Mouse (Mus musculus) limb, embryonic 14.5 days (tissue): ENCODE measurements around the gene Olfr878. TPM values are rescaled to one million over a fixed set of nuclear protein-coding genes. Genes with fewer than 3 reads are reported as not detected.

Experiments
- ATAC-seq: fragments of 200-750 bp; cut with Nextera tagmentation; 2 replicates; pipeline ENCODE4 v1.8.0; 2017; ENCODE audit warnings: low read depth, moderate number of reproducible peaks, moderate TSS enrichment; ENCODE audit not compliant: low FRiP score
- DNase-seq: peaks from one replicate; pipeline ENCODE4 v3.0.0-alpha.2; 2015; ENCODE audit warnings: low spot score
- H3K27ac ChIP-seq: fragments of 300-500 bp; sonication (generic); replicated peaks from 2 replicates; pipeline ENCODE4 v1.5.1; 2014; ENCODE audit warnings: low read depth, mild to moderate bottlenecking, low read length, moderate library complexity, mixed read lengths
- H3K27me3 ChIP-seq: fragments of 300-500 bp; sonication (generic); 2 replicates; pipeline ENCODE4 v1.6.1; 2014; ENCODE audit warnings: low read length, mixed read lengths; ENCODE audit not compliant: control insufficient read depth, insufficient read depth
- H3K36me3 ChIP-seq: fragments of 300-500 bp; sonication (generic); 2 replicates; pipeline ENCODE4 v1.6.1; 2014; ENCODE audit warnings: mild to moderate bottlenecking, low read length, moderate library complexity, mixed read lengths; ENCODE audit not compliant: control insufficient read depth, insufficient read depth
- H3K4me1 ChIP-seq: fragments of 300-500 bp; sonication (generic); 2 replicates; pipeline ENCODE4 v1.6.1; 2014; ENCODE audit warnings: antibody characterized with exemption, low read length, mixed read lengths; ENCODE audit not compliant: control insufficient read depth, insufficient read depth
- H3K4me2 ChIP-seq: fragments of 300-500 bp; sonication (generic); replicated peaks from 2 replicates; pipeline ENCODE4 v1.6.1; 2014; ENCODE audit warnings: low read depth, mild to moderate bottlenecking, low read length, moderate library complexity; ENCODE audit not compliant: severe bottlenecking
- H3K4me3 ChIP-seq: fragments of 300-500 bp; sonication (generic); replicated peaks from 2 replicates; pipeline ENCODE4 v1.5.1; 2014; ENCODE audit warnings: low read length
- H3K9ac ChIP-seq: fragments of 300-500 bp; sonication (generic); 2 replicates; pipeline ENCODE4 v1.6.1; 2014; ENCODE audit warnings: mild to moderate bottlenecking, low read depth, low read length, moderate library complexity; ENCODE audit not compliant: severe bottlenecking
- H3K9me3 ChIP-seq: fragments of 300-500 bp; sonication (generic); 2 replicates; pipeline ENCODE4 v1.6.1; 2016; ENCODE audit warnings: low read length; ENCODE audit not compliant: control insufficient read depth
- POLR2A ChIP-seq: fragments of 200-500 bp; IDR thresholded peaks from 2 replicates; pipeline ENCODE4 v1.8.0; 2012; ENCODE audit warnings: inconsistent platforms, mild to moderate bottlenecking, moderate library complexity, borderline replicate concordance; ENCODE audit not compliant: insufficient read depth, insufficient read length; ENCODE audit errors: extremely low read depth
- WGBS: fragments of 180-500 bp; shearing (Covaris S2); extraction: QIAGEN DNeasy Blood & Tissue Kit; methylation state at CpG from one replicate; pipeline ENCODE4 v1.1.7; 2014; 5-methylcytosine and 5-hydroxymethylcytosine counted together
- polyA plus RNA-seq, 2 experiments: library from polyadenylated mRNA; depleted of rRNA in 1 of 2; stranded (reverse) in 1 of 2; unstranded in 1 of 2; fragments of >200 nt; fragmentation: Nextera tagmentation in 1 of 2; extraction: Ambion mirVana in 1 of 2; gene quantifications; 2 replicates each; pipeline versions ENCODE4 v1.2.1 to v1.2.3; 2012 to 2014

Olfr878 gene
- polyA plus RNA-seq (2012; rRNA removed), result not detected in 2 replicates
- polyA plus RNA-seq (2014; fragmentation: Nextera tagmentation; extraction: Ambion mirVana), result not detected in 2 replicates

DNA sequence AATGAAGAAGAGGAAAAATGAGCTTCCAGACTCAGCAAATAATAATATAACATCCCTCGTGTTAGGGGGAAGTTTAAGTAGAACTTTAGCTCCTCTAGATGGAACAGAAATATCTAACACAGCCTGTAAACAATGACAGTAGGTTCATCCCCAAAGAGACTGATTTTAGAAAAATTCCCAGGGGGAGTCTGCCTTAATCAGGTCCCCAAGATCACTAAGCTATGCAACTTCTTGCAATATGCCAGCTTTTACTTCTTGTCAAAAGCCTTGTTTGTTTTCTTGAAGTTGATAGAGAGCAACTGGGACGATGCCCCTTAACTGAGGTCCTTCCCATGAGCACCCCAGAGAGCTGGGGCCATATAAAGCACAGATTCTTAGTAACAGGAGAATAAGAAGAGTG is at the start of gene Olfr878:
Olfr878 (plus strand) TSS at position 301 of the 400 bp plus-strand sequence.
- Histone ChIP-seq H3K4me1 (no peaks in the 10 kb centered on the region), H3K9me3 (no peaks in the 10 kb centered on the region), H3K4me2 (no peak within 1 kb of the TSS), H3K27me3 (no peaks in the 10 kb centered on the region), H3K27ac (no peak within 1 kb of the TSS), H3K36me3 (no peaks in the 10 kb centered on the region), H3K9ac (no peak within 1 kb of the TSS), H3K4me3 (no peak within 1 kb of the TSS)
- DNase-seq (no peak), ATAC-seq (no peak)
- whole genome bisulfite sequencing, result 77% methylated on average over 2 of the region's 2 CpGs
- TF ChIP-seq POLR2A, result no peak

DNA sequence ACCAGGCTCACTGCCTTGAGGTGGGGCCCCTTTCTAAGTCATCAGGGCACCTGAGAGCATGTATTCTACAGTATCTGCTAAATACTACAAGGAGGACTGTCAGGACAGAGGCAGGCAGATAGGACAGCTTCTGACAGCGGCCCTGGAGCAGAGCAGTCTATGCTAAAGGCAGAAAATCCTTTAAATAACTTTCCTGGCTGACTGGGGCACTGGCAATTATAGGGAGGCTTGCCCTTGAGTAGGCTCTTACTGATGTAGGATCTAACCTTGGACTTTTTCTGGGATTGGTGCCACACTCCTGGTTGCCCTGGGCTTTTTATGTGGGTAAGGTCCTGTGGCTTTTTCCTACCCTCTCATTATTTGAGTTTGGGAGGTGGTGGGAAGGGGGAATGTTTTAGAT is 47.4 kb upstream of the Olfr878 start:
- DNase-seq, result no peak
- Histone ChIP-seq H3K4me3 (no peak overlapping the region), H3K27ac (no peak overlapping the region), H3K4me2 (no peak overlapping the region), H3K27me3 (no peaks in the 10 kb centered on the region), H3K36me3 (no peaks in the 10 kb centered on the region), H3K9ac (no peak overlapping the region), H3K9me3 (no peaks in the 10 kb centered on the region), H3K4me1 (no peaks in the 10 kb centered on the region)
- WGBS, result 53% methylated on average over 1 of the region's 1 CpGs
- TF ChIP-seq POLR2A, result no peak
- ATAC-seq, result no peak

DNA sequence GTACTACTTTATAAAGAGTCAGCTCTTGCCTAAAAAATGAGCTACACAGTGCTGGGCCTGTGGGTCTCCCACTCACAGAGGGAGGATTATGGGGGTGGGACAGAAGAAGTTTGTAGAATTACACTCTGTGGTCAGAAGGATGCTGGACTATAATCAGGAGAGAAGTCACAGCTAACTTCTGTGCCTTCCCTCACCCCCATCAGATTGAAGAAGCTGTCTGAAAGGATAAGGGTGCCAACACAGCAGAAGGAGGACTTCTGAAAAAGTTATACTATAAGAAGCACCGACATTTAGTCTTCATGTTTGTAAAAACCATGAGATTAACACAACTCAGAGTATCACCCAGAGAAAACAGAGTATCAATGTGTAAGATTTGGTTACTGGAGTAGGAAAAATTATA is 46.5 kb upstream of the Olfr878 start:
- no peaks in the 10 kb centered on the region for H3K27me3 ChIP-seq
- WGBS, result 82% methylated on average over 1 of the region's 1 CpGs
- H3K4me3 ChIP-seq, result no peak overlapping the region
- H3K9ac ChIP-seq, result no peak overlapping the region
- H3K27ac ChIP-seq, result no peak overlapping the region
- no peak for TF ChIP-seq POLR2A
- no peaks in the 10 kb centered on the region for H3K9me3 ChIP-seq
- DNase-seq (no peak), ATAC-seq (no peak)
- H3K4me2 ChIP-seq, result no peak overlapping the region
- no peaks in the 10 kb centered on the region for H3K4me1 ChIP-seq
- no peaks in the 10 kb centered on the region for H3K36me3 ChIP-seq

DNA sequence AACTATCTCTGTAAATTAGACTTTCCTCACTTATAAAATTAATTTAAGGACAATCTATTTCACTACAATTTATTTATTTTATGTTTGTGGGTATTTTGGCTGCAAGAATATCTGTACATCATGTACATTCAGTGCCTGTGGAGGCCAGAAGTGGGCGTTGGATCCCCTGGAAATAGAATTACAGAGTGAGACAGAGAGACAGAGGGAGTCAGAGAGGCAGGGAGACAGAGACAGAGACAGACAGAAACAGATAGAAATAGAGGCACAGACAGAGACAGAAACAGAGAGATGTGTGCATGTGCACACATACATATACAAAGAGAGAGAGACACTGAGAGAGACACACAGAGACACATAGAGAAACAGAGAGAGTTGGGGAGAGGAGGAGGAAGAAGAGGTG is 46.1 kb upstream of the Olfr878 start:
- 64% methylated on average over 1 of the region's 1 CpGs for WGBS
- Histone ChIP-seq H3K36me3 (no peaks in the 10 kb centered on the region), H3K4me3 (no peak overlapping the region), H3K9me3 (no peaks in the 10 kb centered on the region), H3K27ac (no peak overlapping the region), H3K4me2 (no peak overlapping the region), H3K4me1 (no peaks in the 10 kb centered on the region), H3K9ac (no peak overlapping the region), H3K27me3 (no peaks in the 10 kb centered on the region)
- DNase-seq (no peak), ATAC-seq (no peak)
- TF ChIP-seq POLR2A, result no peak

DNA sequence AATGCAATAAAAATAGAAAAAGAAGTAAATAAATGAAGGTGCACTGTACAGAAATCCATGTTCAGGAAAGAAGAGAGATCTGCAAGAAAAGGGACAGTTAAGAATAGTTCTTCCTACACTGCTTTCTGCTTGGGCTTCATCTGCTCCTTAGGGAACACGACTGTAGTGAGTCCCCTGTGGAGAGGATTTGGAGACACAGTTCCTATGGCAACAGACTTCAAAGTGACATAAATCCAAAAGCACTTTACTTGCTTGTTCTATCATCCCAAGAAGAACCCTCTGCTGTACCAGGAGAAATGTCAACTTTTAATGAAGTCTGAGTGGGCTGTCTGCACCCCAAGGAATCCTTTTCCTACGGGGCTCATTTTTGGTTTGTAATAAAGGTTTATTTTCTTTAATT is 26.7 kb upstream of the Olfr878 start:
- H3K4me2 ChIP-seq, result no peak overlapping the region
- ATAC-seq (no peak), DNase-seq (no peak)
- WGBS, result 31% methylated on average over 2 of the region's 2 CpGs
- H3K27me3 ChIP-seq, result no peaks in the 10 kb centered on the region
- TF ChIP-seq POLR2A, result no peak
- H3K4me3 ChIP-seq, result no peak overlapping the region
- H3K9me3 ChIP-seq, result no peaks in the 10 kb centered on the region
- H3K36me3 ChIP-seq, result no peaks in the 10 kb centered on the region
- H3K9ac ChIP-seq, result no peak overlapping the region
- H3K27ac ChIP-seq, result no peak overlapping the region
- no peaks in the 10 kb centered on the region for H3K4me1 ChIP-seq

DNA sequence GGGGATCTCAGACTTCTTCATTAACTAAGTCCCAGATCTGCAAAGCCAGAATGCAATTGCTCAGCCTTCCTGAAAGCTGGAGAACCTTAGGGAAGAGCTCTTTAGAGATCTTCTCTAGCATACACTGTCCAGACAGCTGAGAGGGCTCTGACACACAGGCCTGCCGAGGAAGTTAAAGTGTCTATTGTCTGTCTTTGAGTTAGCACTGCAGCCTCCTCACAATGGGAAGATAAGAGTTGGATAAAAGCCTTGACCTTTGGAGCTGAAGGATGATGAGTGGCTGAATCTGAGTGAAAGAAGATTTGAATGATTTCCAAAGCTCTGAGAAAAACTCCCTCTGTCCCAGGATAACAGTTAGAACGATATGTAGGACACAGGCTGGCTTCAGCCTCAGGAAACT is 21.0 kb upstream of the Olfr878 start, which contains the start of gene Olfr145:
Olfr145 (plus strand) TSS at position 64 of the 400 bp plus-strand sequence.
- no peak for TF ChIP-seq POLR2A
- ATAC-seq (no peak), DNase-seq (no peak)
- Histone ChIP-seq H3K9me3 (no peaks in the 10 kb centered on the region), H3K27ac (no peak within 1 kb of the TSS), H3K4me3 (no peak within 1 kb of the TSS), H3K4me2 (no peak within 1 kb of the TSS), H3K4me1 (no peaks in the 10 kb centered on the region), H3K27me3 (no peaks in the 10 kb centered on the region), H3K9ac (no peak within 1 kb of the TSS), H3K36me3 (no peaks in the 10 kb centered on the region)
- 78% methylated on average over 2 of the region's 2 CpGs for WGBS
